7 mouse cellular contexts compared by ENCODE assay signal in genomic region chr3:88483621-88484020, GRCm38 (mm10). TPM values are rescaled to one million over a fixed set of nuclear protein-coding genes. Genes with fewer than 3 reads are reported as not detected.
DNase-seq lines count a peak whose midpoint lies in the region; ATAC-seq and TF ChIP-seq lines count a peak whose summit lies in the region.

No protein-coding gene starts in this region.

- peak; percentile 89 for TF ChIP-seq CTCF in G1E (IDR thresholded peaks at IDR 0.05; ENCODE audit: low read depth, low read length)
- peak; percentile 93 for TF ChIP-seq CTCF in bone marrow, adult 2 months (IDR thresholded peaks at IDR 0.05; ENCODE audit: control insufficient read depth, insufficient read depth, low read length)
- peak; percentile 86 for TF ChIP-seq CTCF in embryonic fibroblast, embryonic 13.5 days (IDR thresholded peaks at IDR 0.05; ENCODE audit: borderline replicate concordance, insufficient read depth, low read length)
- peak; percentile 96 for TF ChIP-seq CTCF in left cerebral cortex, adult 2 months (IDR thresholded peaks at IDR 0.05)

- H3K4me2 ChIP-seq in hindbrain, embryonic 11.5 days (replicated peaks; ENCODE audit: low read depth, low read length): no peak overlapping the region

- H3K4me3 ChIP-seq in G1E (ENCODE audit: low read depth, low read length): no peak overlapping the region
- H3K4me3 ChIP-seq in bone marrow, adult 2 months (replicated peaks; ENCODE audit: control insufficient read depth, low read depth, low read length): no peak overlapping the region
- no peak overlapping the region for H3K4me3 ChIP-seq in embryonic fibroblast, embryonic 13.5 days (ENCODE audit: insufficient read depth, low read length)
- H3K4me3 ChIP-seq in hindbrain, embryonic 11.5 days (ENCODE audit: low read depth, low read length): no peak overlapping the region
- no peak overlapping the region for H3K4me3 ChIP-seq in left cerebral cortex, adult 2 months

- ATAC-seq in G1E (ENCODE audit: extremely low read depth, insufficient number of reproducible peaks, low FRiP score, poor library complexity, severe bottlenecking): no peak
- no peak; the same call in 1 of the 2 replicates for ATAC-seq in hindbrain, embryonic 11.5 days (ENCODE audit: low FRiP score)
- peak; percentile 82 for ATAC-seq in megakaryocyte progenitor cell, adult 5-6 weeks (replicated peaks; ENCODE audit: poor library complexity)

- no peaks in the 10 kb centered on the region for H3K9me3 ChIP-seq in G1E (replicated peaks)
- no peaks in the 10 kb centered on the region for H3K9me3 ChIP-seq in hindbrain, embryonic 11.5 days (ENCODE audit: control insufficient read depth, low read length)

- H3K27ac ChIP-seq in bone marrow, adult 2 months (ENCODE audit: control insufficient read depth, insufficient read depth, low read depth, low read length, poor library complexity): no peak overlapping the region
- H3K27ac ChIP-seq in embryonic fibroblast, embryonic 13.5 days (ENCODE audit: insufficient read depth, low read length): no peak overlapping the region
- no peak overlapping the region for H3K27ac ChIP-seq in hindbrain, embryonic 11.5 days (ENCODE audit: low read depth, low read length)
- no peak overlapping the region for H3K27ac ChIP-seq in left cerebral cortex, adult 2 months

- no peaks in the 10 kb centered on the region; the same call in 1 of the 2 replicates for H3K27me3 ChIP-seq in G1E (ENCODE audit: insufficient read depth, low read length)
- H3K27me3 ChIP-seq in hindbrain, embryonic 11.5 days (ENCODE audit: control insufficient read depth, insufficient read depth, low read length): peaks cover 29% of the 10 kb centered on the region

- no peak for TF ChIP-seq POLR2A in bone marrow, adult 2 months (IDR thresholded peaks at IDR 0.05; ENCODE audit: borderline replicate concordance, control insufficient read depth, low read depth, low read length)
- TF ChIP-seq POLR2A in embryonic fibroblast, embryonic 13.5 days (IDR thresholded peaks at IDR 0.05; ENCODE audit: low read depth, low read length): no peak

- peaks cover 81% of the 10 kb centered on the region for H3K36me3 ChIP-seq in G1E (replicated peaks)
- H3K36me3 ChIP-seq in hindbrain, embryonic 11.5 days (ENCODE audit: control insufficient read depth, insufficient read depth, low read length): no peaks in the 10 kb centered on the region

- H3K4me1 ChIP-seq in G1E (ENCODE audit: insufficient read depth, low read depth, low read length): peaks cover 37% of the 10 kb centered on the region
- H3K4me1 ChIP-seq in bone marrow, adult 2 months (ENCODE audit: control insufficient read depth, insufficient read depth, low read length): no peaks in the 10 kb centered on the region
- peaks cover 4% of the 10 kb centered on the region; the same call in 1 of the 2 replicates for H3K4me1 ChIP-seq in embryonic fibroblast, embryonic 13.5 days (ENCODE audit: control insufficient read depth, insufficient read depth, low read length)
- peaks cover 5% of the 10 kb centered on the region; the same call in 1 of the 2 replicates for H3K4me1 ChIP-seq in hindbrain, embryonic 11.5 days (replicated peaks; ENCODE audit: control insufficient read depth, insufficient read depth, low read length)

- DNase-seq in G1E (ENCODE audit: low spot score): peak; percentile 62
- DNase-seq in hindbrain, embryonic 11.5 days (ENCODE audit: low spot score): peak; percentile 88
- peak; percentile 73 to 76 for DNase-seq in left cerebral cortex, adult 2 months (ENCODE audit: extremely low spot score in 1 of 2, low spot score in 2 of 2)
- peak; percentile 68 for DNase-seq in right cerebral cortex, postnatal 25 days

- 5% methylated on average over 5 of the region's 5 CpGs for WGBS in bone marrow, adult 2 months
- 10% methylated on average over 5 of the region's 5 CpGs for WGBS in hindbrain, embryonic 11.5 days

- intact Hi-C loops in left cerebral cortex, adult 2 months (cut with DNase I): loop anchor here (1.0 to 2.0 kb wide), 2 partner anchors 19 to 39 kb away; no protein-coding TSS in a partner anchor

- no peak overlapping the region for H3K9ac ChIP-seq in hindbrain, embryonic 11.5 days (ENCODE audit: low read depth, low read length)

RNA-seq across cellular contexts. Expression of gene Sema4a, which starts 22.6 kb away (rescaled TPM):
- total RNA-seq in G1E (2014; fragmentation: Nextera tagmentation): 1.1 TPM in 1 of 2 replicates, not detected in the other
- total RNA-seq in G1E (2017): 0.23 and 0.66 TPM in 2 replicates
- polyA plus RNA-seq in G1E (2012): 1.3 and 1.7 TPM in 2 replicates
- 43.9 and 131 TPM in 2 replicates for polyA plus RNA-seq in bone marrow, adult 2 months (2011; ENCODE audit: insufficient read depth, insufficient read length, low replicate concordance, missing spikeins)
- 0.25 and 0.63 TPM in 2 replicates for polyA plus RNA-seq in embryonic fibroblast, embryonic 13.5 days (2011; ENCODE audit: insufficient read length, low read depth, missing spikeins)
- polyA plus RNA-seq in hindbrain, embryonic 11.5 days (2014; fragmentation: Nextera tagmentation; extraction: Ambion mirVana): 5.7 and 7.8 TPM in 2 replicates
- total RNA-seq in left cerebral cortex, adult 2 months (2021): 10 to 100 TPM; 68.7 to 71.2 TPM
- 32.7 and 43.1 TPM in 2 replicates for total RNA-seq in megakaryocyte progenitor cell, adult 5-6 weeks (2015)
- 25.9 and 39.4 TPM in 2 replicates for total RNA-seq in megakaryocyte progenitor cell, adult 5-6 weeks (2017)

RNA-seq across cellular contexts. Expression of gene Lmna, which starts 26.1 kb away (rescaled TPM):
- total RNA-seq in G1E (2014; fragmentation: Nextera tagmentation): 69.3 and 72.1 TPM in 2 replicates
- total RNA-seq in G1E (2017): 96.4 and 98.2 TPM in 2 replicates
- 336 and 381 TPM in 2 replicates for polyA plus RNA-seq in G1E (2012)
- 58.9 and 69.6 TPM in 2 replicates for polyA plus RNA-seq in bone marrow, adult 2 months (2011; ENCODE audit: insufficient read depth, insufficient read length, low replicate concordance, missing spikeins)
- 401 and 426 TPM in 2 replicates for polyA plus RNA-seq in embryonic fibroblast, embryonic 13.5 days (2011; ENCODE audit: insufficient read length, low read depth, missing spikeins)
- 22.5 and 22.8 TPM in 2 replicates for polyA plus RNA-seq in hindbrain, embryonic 11.5 days (2014; fragmentation: Nextera tagmentation; extraction: Ambion mirVana)
- 10 to 100 TPM; 59.3 to 61.7 TPM for total RNA-seq in left cerebral cortex, adult 2 months (2021)
- total RNA-seq in megakaryocyte progenitor cell, adult 5-6 weeks (2015): 2.3 and 2.6 TPM in 2 replicates
- 5.8 and 9.8 TPM in 2 replicates for total RNA-seq in megakaryocyte progenitor cell, adult 5-6 weeks (2017)

RNA-seq across cellular contexts. Expression of gene Mex3a, which starts 48.6 kb away (rescaled TPM):
- 6.2 and 8.2 TPM in 2 replicates for total RNA-seq in G1E (2014; fragmentation: Nextera tagmentation)
- 1.7 and 2.0 TPM in 2 replicates for total RNA-seq in G1E (2017)
- polyA plus RNA-seq in G1E (2012): 9.0 and 9.6 TPM in 2 replicates
- 0.77 and 2.2 TPM in 2 replicates for polyA plus RNA-seq in bone marrow, adult 2 months (2011; ENCODE audit: insufficient read depth, insufficient read length, low replicate concordance, missing spikeins)
- polyA plus RNA-seq in embryonic fibroblast, embryonic 13.5 days (2011; ENCODE audit: insufficient read length, low read depth, missing spikeins): 25.7 and 33.6 TPM in 2 replicates
- polyA plus RNA-seq in hindbrain, embryonic 11.5 days (2014; fragmentation: Nextera tagmentation; extraction: Ambion mirVana): 45.9 and 51.9 TPM in 2 replicates
- 1 to 10 TPM; 3.2 TPM for total RNA-seq in left cerebral cortex, adult 2 months (2021)
- total RNA-seq in megakaryocyte progenitor cell, adult 5-6 weeks (2015): 3.8 and 3.9 TPM in 2 replicates
- 1.7 and 2.8 TPM in 2 replicates for total RNA-seq in megakaryocyte progenitor cell, adult 5-6 weeks (2017)

RNA-seq across cellular contexts. Expression of gene Slc25a44, which starts 58.7 kb away (rescaled TPM):
- 62.0 and 62.3 TPM in 2 replicates for total RNA-seq in G1E (2014; fragmentation: Nextera tagmentation)
- 50.3 and 50.9 TPM in 2 replicates for total RNA-seq in G1E (2017)
- 17.4 and 23.0 TPM in 2 replicates for polyA plus RNA-seq in G1E (2012)
- polyA plus RNA-seq in bone marrow, adult 2 months (2011; ENCODE audit: insufficient read depth, insufficient read length, low replicate concordance, missing spikeins): 15.7 and 17.4 TPM in 2 replicates
- polyA plus RNA-seq in embryonic fibroblast, embryonic 13.5 days (2011; ENCODE audit: insufficient read length, low read depth, missing spikeins): 15.9 and 20.1 TPM in 2 replicates
- polyA plus RNA-seq in hindbrain, embryonic 11.5 days (2014; fragmentation: Nextera tagmentation; extraction: Ambion mirVana): 22.1 and 23.7 TPM in 2 replicates
- 10 to 100 TPM; 75.8 to 77.6 TPM for total RNA-seq in left cerebral cortex, adult 2 months (2021)
- total RNA-seq in megakaryocyte progenitor cell, adult 5-6 weeks (2015): 10.3 and 11.1 TPM in 2 replicates
- total RNA-seq in megakaryocyte progenitor cell, adult 5-6 weeks (2017): 16.2 and 17.9 TPM in 2 replicates
